Mouse (Mus musculus) regulatory T cell (primary cell): ENCODE measurements at regions not wholly inside any gene's neighbourhood (a gene's known extent, or its start where the extent isn't known, plus 50 kb on each side); places are given as distances from the start of the nearest gene placed in this dataset.

ENCODE experiments used
- in situ Hi-C: fragments of 300-600 bp; cut with MboI, MseI; formaldehyde crosslinking; loops from one replicate; pipeline ENCODE4 v1.15.1; 2025; ENCODE audit warnings: high pct_unique_total_duplicates

DNA sequence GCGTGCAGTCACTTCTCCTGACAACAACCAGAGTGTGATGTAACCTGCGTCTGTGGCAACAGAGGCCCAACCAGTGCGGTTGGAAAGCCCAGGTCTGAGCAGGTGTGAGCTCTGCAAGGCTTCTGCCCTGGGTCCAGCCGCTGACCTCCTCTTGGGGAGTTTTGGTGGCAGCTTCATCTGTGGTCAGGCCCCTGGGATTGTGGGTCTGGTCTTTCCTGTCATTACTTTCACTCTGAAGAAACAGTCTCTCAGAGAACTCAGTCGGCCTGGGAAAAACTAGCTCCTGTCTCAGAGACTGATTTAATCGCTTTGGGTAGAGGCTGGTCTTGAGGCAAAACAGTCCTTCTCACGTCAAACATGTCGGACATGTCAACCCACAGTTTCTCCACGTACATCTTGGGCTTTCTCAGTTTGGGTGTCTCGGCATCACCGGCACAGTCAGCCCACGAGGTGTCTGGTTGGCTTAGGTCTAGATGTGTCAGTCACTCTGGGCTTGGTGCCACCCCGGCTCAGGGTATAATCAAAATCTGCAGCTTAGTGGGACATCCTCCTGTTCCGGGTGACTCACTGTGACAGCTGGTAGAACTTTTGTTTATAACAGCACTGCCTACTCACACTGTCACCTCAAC is 195.0 kb upstream of the Cxcr4 start:
- in situ Hi-C loops: no loop called here

DNA sequence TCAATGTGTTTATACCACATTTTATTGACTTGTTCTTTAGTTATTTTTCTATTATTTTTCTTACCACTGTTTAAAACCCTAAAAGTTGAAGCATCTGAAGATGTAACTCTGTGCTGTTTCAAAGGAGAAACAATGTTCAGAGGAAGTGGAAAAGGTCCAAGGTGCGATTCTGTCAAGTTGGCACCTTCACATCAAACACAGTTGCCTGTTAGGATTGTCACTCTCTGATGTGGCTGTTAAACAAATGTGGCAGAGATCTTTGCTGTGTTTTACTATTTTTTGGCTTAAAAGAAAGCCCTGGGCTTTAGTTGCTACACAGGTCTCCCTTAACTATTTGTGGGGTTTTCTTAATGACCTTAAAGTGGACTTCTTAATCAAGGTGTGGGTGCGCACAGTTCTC is 190.2 kb upstream of the Cxcr4 start:
- in situ Hi-C loops: no loop called here

DNA sequence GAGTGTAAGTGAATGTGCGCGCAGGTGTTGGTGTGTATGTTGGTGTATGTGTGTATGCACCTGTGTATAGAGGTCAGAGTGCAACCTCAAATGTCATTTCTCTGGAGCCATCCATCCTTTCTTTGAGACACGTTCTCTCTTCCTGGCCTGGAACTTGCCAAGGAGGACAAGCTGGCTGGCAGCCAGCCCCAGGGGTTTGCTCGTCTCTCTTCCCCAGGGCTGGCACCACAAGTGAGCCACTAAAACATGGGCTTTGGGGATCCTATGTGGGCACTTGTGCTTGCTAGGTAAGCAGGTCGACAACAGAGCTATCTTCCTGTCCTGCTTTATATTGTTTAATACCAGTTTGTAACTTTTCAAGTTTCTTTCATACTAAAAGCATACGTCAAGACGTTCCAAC is 189.8 kb upstream of the Cxcr4 start:
- in situ Hi-C loops: no loop called here

DNA sequence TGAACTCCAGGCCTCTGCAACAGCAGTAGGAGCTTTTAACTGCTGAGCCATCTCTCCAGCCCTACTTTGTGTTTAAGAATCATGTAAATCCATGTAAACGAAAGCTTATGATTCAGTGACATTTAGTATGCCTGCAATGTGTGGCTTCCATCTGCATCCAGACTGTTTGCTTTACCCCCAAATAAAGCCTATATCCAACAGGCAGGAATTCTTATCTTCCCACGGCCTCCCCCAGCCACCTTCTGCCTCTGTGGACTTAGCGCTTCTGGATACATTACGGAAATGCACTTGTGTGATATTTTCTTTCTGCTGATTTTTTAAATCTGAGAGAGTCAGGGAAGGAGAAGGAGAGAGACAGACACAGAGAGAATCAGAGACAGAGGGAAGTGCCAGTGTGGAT is 189.2 kb upstream of the Cxcr4 start:
- in situ Hi-C loops: no loop called here

DNA sequence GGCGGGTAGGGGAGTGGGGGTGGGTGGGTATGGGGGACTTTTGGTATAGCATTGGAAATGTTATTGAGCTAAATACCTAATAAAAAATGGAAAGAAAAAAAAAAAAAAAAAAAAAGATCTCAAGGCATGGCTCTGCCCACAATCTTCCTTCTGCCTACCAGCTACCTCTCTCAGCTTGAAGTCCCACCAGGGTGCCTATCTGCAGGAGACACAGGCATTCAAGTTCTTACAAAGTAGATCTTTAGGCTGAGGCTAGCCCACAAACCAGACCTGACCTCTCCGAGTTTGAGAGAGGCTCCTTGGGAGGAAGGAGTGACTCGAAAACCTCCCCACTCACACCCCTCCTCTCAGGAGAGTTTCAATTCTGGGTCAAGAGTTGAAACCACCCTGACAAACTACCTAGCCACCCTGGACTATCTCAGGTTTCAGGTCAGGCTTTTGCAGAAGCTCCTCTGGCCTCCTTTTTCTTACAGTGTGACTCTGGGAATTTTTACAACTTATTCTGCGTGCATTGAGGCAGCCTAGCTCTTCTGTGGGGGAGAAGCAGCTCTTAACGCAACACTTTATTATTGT is 187.6 kb upstream of the Cxcr4 start:
- in situ Hi-C loops: no loop called here

DNA sequence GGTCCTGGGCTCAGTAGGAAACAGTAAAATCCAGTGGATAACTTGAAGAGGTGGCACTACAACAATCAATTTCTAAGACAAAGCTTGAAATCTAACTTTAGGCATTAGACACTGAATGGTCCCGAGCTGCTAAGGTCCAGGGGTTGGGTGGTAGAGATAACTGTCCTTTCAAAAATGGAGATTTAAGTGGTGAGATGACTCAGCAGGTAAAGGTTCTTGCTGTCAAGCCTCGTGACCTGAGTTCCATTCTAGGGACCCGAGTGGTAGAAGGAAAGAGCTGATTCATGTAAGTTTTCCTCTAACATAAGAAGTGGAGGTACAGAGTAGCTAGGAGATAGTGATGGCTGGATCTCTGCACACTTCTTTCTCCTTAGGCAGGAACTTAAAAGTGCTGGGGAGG is 180.3 kb upstream of the Cxcr4 start:
- in situ Hi-C loops: no loop called here

DNA sequence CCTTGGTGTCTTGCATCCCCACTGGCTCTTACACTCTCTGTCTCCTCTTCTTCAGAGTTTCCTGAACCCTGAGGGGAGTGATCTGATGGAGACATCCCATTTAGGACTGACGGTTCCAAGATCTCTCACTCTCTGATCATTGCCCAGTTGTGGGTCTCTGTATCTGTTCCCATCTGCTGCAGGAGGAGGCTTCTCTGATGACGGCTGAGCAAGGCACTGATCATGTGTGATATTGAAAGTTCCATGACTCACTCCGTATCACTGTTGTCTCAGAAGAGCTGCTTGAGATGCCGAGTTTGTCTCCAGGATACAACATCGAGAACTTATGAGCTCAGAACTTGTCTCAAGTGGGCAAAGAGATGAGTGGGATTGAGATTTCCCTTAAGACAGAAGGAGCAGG is 178.7 kb upstream of the Cxcr4 start:
- in situ Hi-C loops: no loop called here

DNA sequence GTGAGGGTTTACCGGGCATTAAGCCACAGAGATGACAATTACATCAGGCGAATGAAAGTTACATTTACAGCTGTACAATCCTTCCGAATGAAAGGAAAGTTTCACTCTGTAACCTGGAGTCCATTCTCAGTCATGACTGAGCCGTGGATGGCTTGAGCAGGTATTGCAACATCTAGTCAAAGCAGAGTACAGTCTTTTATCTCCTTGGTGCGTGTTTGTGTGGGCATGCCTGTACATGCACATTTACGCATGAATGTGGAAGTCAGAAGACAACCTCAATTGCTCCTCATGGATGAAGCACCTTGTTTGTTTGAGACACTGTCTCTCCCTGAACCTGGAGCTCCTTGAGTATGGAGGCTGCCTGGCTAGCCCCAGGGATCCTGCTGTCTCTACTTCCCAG is 175.9 kb upstream of the Cxcr4 start:
- in situ Hi-C loops: no loop called here

DNA sequence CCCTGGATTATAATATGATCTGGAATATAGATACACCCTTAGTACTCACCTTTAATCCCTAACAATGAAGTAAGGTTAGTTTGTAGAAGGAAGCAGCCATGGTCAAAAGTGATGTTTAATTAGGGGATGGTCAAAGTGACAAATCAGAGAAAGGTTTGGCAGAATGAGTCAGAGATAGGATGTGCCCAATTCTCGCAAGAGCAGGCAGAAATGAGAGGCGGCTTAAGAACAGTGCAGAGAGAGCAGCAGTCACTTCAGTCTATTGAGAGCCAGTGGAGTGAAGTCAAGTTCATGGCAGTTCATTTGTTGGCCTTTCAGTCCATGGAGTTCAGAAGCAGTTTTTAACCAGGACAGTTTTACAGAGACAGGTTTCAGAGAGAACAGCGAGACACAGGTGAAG is 175.3 kb upstream of the Cxcr4 start:
- in situ Hi-C loops: no loop called here

DNA sequence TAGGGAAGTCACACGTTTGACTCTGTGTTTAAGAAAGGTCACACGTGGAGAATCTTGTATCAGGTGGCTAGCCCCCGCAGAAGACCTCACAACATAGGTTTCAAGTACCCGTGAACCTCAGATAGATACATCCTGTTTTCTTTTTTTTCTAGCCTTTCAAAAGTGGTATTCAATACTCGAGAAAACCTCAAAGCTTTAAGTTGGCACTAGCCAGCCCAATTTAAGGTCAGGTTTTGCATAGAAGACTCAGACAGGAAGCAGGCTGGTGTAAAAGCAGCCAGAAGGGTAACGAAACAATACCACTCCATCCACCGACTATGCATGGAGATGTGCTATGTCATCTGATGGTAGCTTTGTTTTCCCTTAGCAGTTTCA is 174.8 kb upstream of the Cxcr4 start:
- in situ Hi-C loops: no loop called here

DNA sequence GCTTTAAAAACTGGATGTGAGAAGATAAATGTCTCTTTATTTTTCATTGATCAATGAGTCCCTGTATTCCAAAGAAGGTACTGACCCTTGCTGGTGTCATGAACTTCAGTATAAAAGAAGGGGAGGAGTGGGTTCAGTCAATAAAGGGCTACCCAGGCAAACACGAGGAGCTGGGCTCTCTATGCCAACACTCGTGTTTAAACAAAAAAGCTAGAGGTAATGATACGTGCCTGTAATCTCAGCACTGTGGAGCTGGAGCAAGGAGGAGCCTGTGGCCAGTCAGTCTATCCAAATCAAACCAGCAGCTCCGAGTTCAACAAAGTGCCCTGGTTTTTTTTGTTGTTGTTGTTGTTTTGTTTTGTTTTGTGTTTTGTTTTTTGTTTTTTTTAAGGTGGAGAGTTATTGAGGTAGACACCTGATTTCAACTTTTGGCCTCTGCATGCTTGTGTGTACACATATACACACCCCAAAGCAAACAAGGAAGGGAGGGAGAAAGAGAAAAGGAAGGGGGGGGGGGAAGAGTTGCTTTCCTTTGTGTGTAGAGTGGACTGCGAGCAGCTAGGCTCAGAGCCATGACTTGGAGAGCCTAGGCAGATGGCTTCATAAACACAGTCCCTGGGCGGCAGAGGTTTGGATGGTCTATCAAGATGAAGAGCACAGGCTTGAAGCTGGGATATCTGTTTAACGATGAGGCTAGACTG is 174.2 kb upstream of the Cxcr4 start:
- in situ Hi-C loops: no loop called here

DNA sequence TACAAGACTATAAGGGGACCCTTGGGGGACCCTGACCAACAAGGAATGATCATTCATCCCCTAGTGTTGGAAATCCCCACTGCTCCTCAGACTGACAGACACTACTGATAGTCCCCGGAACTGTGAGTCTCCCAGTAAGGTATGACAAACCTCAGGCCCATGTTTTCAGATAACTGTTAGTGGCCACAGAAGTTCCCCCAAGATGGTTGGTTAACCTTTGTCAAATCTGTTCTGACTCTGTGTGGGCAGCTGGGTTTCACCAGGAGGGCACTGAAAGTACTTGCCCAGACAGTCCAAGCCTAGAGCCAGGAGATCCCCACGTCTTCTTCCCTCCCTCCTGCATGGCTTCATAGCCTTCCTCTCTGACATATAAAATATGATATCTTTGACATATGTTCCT is 173.5 kb upstream of the Cxcr4 start:
- in situ Hi-C loops: no loop called here

DNA sequence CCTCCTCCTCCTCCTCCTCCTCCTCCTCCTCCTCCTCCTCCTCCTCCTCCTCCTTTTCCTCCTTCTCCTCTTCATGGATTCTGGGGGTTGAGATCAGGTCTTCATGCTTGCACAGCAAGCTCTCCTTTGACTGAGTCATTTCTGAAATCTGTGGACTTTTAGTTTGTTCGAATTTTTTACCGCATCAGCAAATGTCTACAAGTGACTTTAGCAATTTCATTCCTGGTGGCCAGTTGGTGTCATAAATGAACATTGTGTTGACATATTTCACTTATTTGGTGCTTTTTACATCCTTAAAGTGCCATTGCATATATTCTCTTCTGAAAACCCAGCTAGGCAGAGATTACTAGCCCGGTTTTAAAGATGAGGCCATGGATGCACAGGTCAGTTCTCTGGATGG is 173.0 kb upstream of the Cxcr4 start:
- in situ Hi-C loops: no loop called here

DNA sequence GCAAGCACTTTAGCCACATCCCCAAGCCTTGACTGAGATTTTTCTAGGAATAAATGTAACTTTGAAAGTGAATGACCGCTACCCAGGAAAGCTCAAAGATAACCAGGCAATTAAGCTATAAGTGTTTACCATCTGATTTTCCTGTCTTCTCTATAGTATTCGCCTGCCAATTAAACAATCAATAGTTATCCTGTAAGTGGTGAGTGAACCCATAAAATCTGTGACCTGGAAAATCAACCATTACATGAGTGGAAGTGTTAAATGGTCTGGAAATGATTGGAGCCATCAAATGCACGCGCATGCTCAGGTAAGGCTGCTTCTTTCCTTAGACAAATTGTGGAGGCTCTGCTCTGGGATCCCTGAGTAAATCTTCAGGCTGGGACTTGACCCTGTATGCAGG is 170.8 kb upstream of the Cxcr4 start:
- in situ Hi-C loops: no loop called here

DNA sequence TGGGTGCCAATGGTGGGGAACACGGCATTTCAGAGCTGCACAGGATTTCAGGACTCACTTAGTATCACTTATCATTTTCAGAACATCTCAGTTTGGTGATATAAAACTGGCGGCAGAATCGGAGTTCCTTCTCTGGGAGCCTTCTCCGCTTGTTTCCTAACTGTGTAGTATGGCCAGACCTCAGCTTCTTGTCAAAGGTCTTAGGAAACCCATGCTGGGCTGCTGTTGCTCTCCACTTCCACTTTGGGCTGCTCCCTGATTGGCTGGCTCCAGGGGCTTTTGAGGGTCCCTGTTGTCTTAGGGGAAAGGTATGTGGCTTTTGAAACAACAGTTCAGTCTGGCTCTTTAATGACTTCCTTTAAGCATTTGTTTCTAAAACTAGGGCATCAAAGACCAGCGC is 170.0 kb upstream of the Cxcr4 start:
- in situ Hi-C loops: no loop called here

DNA sequence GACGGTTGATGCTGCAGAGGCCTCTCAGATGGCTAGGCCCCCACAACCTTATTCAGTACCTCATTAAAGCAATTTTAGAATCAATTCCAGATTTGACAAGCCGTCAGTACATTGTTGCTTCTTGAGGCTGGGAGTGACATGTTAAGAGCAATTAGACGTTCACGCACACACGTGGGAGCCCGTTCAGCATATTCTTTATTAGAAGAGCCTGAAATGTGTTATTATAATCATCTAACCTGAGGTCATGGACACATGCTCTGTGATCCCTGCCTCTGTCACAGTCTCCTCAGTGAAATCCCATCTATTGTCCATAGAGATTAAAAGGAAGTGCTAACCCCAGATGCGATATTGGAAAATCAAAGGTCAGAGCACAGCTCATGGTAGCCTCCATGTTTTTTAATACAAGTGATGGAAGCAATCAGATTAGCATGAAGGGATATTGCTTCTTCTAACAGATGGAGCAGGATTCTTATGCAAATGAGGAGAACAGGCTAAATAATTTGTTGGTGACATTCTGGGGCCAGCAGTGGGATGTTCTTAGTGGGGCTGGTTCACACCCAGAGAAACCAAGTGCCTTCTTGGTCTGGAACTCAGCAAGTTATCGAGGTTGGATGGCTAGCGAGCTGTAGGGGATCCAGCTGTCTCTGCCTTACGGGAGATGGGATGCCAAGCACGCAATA is 166.8 kb upstream of the Cxcr4 start:
- in situ Hi-C loops: no loop called here

DNA sequence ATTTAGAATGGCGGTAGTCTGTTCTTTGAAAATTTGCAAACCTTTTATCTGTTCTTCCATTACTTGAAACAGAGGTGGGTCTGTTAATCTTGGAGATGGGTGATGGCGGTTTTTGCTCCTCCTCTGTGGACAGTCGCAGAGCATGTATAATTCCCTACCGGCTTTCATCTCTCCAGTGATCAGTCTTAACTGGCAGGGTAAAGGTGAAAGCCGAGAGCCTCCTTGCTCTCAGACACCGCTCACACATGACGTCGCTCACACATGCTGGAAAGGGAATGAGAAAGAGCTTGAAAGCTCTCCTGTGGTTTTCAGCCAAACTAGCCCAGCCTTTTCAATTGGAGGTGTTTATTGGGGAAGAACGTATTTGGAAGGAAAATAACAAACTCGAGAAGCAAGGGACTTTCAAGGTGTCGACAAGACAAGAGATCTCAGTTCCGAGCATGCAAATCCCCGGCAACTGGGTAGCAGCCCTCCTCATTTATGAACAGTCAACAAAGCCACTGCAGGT is 166.3 kb upstream of the Cxcr4 start:
- in situ Hi-C loops: no loop called here

DNA sequence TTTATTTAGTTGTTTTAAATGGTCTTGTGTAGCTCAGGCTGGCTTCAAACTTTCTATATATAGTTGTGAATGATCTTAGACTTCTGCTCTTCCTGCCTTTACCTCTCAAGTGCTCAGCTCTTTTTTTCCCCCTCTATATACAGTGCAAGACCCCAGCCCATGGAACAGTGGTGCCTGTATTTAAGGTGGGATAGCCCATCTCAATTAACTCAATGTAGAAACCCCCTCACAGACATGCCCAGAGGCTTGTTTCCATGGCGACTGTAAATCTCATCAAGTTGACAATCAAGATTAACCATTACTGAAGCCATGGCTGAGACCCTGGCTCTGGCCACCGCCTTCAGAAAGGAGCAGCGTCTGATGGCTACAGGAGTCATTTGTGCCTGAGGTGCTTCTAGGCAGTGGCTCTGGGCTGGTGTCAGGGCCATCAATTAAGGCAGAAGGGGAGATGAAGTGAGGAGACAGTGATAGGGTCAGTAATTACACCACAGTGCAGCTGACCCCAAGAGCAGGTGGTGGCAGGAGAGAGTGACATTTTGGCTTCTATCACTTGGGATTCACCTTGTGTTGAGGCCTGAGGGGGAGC is 161.4 kb upstream of the Cxcr4 start:
- in situ Hi-C loops: no loop called here

DNA sequence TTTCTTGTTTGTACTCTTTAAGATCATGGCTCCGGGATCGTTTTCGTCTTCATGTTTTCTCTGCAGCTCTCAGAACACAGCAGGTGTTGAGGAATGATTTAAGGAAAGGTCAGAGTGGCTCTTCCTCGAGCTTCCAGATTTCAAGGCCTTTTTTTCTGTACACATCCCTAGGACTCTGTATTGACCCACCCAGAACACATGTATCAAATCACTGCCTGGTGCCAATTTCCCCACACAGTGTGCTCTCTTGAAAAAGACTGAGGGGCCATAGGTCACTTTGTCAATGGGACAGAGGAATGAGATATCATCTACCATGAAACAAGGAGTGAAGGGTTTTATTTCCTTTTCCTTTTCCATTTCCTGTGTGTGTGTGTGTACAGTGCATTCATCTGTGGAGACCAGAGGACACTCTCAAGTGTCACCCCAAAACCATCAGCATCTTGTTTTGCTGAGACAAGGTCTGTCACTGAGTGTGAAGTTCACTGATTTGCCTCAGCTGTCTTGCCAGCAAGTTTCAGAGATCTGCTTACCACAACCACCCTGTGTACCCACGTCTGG is 157.4 kb upstream of the Cxcr4 start:
- in situ Hi-C loops: loop anchor here (5.0 kb wide), 1 partner anchor 253 kb away; no protein-coding TSS in a partner anchor

DNA sequence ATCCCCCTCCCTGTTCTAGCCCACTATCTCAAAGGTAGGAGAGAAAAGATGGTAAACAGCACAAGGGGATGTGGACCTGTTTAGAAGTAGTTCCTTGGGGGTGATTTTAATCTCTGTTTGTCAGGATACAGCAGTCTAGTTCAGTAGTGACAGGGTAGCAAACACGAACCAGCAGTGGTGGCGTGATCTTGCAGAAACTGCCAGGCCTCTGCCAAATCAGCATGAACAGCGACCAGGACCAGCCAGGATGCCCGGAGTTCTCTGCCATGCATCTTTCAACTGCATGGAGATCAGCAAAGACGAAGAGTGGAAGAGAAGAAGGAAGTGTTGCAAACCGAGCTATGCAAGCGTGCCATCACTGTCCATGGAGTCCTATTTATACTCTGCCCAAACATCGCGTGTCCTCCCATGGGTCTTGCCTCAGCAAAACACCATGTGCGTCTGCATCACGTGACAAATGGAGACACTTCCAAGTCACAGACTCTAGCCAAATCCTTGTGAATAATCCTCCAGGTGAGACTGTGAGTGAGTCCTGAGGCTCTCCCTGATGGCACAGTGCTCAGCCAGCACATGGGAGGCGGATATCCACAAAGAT is 155.2 kb upstream of the Cxcr4 start:
- in situ Hi-C loops: loop anchor here (5.0 kb wide), 1 partner anchor 255 kb away; no protein-coding TSS in a partner anchor

DNA sequence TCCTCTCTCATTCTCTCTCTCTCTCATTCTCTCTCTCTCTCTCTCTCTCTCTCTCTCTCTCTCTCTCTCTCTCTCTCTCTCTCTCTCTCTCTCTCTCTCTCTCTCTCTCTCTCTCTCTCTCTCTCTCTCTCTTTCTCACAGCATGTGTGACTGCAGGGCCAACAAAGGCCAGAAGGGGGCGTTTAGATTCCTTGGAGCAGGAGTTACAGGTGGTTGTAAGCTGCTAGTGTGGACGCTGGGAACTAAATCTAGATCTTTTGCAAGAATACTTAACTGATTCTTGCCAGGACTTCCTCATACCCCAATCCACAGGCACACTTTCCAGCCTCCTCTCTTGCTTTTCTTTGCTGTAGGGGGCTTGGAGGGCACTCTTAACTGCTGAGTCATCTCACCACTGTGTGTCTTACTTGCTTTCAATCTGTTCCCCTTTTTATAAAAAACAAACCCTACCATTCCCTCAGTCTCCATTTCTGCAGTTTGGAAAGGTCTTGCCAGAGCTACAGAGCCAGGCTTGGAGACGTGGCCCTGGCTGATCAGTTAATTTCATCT is 154.4 kb upstream of the Cxcr4 start:
- in situ Hi-C loops: loop anchor here (5.0 kb wide), 1 partner anchor 256 kb away; no protein-coding TSS in a partner anchor
